9 mouse cellular contexts compared by ENCODE assay signal in the genomic region with DNA sequence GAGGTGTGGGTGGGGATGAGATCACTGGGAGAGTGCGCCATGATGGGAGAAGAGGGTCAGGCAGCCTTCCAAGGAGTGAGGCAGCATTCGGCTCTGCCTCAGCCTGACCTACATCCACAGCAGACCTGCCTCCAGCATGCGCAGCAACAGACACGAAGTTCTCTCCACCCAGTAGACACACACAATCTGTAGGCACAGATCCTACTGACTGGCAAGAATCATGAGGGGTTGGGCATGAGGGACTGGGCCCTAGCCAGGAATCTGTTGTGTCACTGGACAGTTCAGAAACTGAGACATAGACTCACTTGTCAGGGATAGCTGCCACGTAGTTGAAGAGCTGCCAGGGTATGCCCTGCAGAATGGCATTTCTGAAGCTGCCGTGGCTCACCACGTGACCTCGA. TPM values are rescaled to one million over a fixed set of nuclear protein-coding genes. Genes with fewer than 3 reads are reported as not detected.
A peak's percentile ranks its signal among the peaks of the same experiment; 100 is the strongest.
DNase-seq lines count a peak whose midpoint lies in the region.
"Had no signal": no experiment of that assay in that cellular context is flagged by ENCODE, and none has a peak within 500 bp of the region (broad histone marks: within the 10 kb centered on the region; RNA-seq: fewer than 3 reads in every experiment).

No protein-coding gene starts in this region.

- peak; percentile 41 for DNase-seq in layer of hippocampus, adult 11-12 months (ENCODE audit: low spot score)
- DNase-seq in layer of hippocampus, postnatal 10 days (ENCODE audit: low spot score in 2 of 2): no peak
- DNase-seq in adrenal gland, postnatal 14 days: peak; percentile 64
- DNase-seq in cerebellum, postnatal 14 days: peak; percentile 70 to 72
- DNase-seq in left cerebral cortex, postnatal 14 days (ENCODE audit: low spot score in 2 of 2): peak; percentile 14 to 25
- no peak for DNase-seq in urinary bladder, postnatal 25 days (ENCODE audit: low spot score)
- DNase-seq in kidney, postnatal 10 days: no peak
- DNase-seq in neural tube, embryonic 10.5 days (ENCODE audit: extremely low spot score, low spot score): no peak
- DNase-seq: lung, postnatal 4 days had no signal

- intact Hi-C loops in left cerebral cortex, postnatal 14 days (cut with DNase I): no loop called here

RNA-seq across cellular contexts. Expression of gene Mesd, which starts 57.4 kb away (rescaled TPM):
- total RNA-seq in layer of hippocampus, postnatal 10 days (2021): 10 to 100 TPM; 71.5 to 75.5 TPM
- 87.2 and 100 TPM in 2 replicates for total RNA-seq in adrenal gland, postnatal 14 days (2021)
- total RNA-seq in left cerebral cortex, postnatal 14 days (2021): 10 to 100 TPM; 44.6 to 54.9 TPM

RNA-seq across cellular contexts. Expression of gene Tlnrd1, which starts 57.6 kb away (rescaled TPM):
- 10 to 100 TPM; 16.8 to 18.1 TPM for total RNA-seq in layer of hippocampus, postnatal 10 days (2021)
- 17.8 and 18.1 TPM in 2 replicates for total RNA-seq in adrenal gland, postnatal 14 days (2021)
- 10 to 100 TPM; 18.5 to 20.7 TPM for total RNA-seq in left cerebral cortex, postnatal 14 days (2021)

Comparison
In these comparisons a context has a peak if more than half of its experiments do, and no peak if none do; other contexts are left out.
1. DNase-seq: peak in layer of hippocampus, adult 11-12 months (single experiment), adrenal gland, postnatal 14 days (single experiment), cerebellum, postnatal 14 days (2 of 2) and left cerebral cortex, postnatal 14 days (2 of 2); none in layer of hippocampus, postnatal 10 days (0 of 2), urinary bladder, postnatal 25 days (single experiment), kidney, postnatal 10 days (single experiment) and neural tube, embryonic 10.5 days (single experiment).